Mouse (Mus musculus) kidney, adult 8-10 months (tissue): ENCODE measurements around the gene Wtap.
"Not testable (repeated sequence)": the region's sequence is repeated elsewhere in the genome, so short reads cannot be mapped to it uniquely, and the experiment has no call there.

ENCODE experiments used
- DNase-seq, 2 experiments: peaks; one replicate each; pipeline ENCODE4 v3.0.0; 2022

Wtap gene

DNA sequence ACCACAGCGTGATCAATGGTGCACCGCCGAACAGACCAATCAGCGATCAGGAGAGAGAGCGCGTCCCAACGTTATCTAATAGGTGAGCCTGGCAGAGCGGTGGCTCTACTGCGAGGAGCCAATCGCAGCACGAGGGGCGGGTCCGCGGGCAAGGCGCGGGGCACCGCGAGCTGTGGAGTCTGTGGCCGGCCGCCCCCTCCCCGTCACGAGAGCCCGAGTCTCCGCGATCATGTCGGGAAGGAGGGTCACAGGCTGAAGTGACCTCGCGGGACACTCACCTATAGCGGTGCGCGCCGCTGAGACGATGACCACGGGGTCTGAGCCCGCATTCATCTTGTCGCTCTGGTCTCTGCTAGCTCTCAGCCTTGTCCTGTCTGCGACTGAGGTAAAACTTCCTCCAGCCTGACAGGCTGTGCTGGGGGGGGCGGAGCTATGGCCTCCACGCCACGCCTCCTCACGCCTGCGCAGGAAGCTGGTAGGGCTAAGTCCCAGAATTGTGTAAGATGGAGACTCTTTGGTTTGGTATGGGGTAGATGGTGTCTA is 33.6 kb downstream of the Wtap start, which contains the start of gene Acat2:
Gene Acat2 (minus strand): TSS at position 417 of the 543 bp plus-strand sequence.
- peak; percentile 94 to 96 for DNase-seq

DNA sequence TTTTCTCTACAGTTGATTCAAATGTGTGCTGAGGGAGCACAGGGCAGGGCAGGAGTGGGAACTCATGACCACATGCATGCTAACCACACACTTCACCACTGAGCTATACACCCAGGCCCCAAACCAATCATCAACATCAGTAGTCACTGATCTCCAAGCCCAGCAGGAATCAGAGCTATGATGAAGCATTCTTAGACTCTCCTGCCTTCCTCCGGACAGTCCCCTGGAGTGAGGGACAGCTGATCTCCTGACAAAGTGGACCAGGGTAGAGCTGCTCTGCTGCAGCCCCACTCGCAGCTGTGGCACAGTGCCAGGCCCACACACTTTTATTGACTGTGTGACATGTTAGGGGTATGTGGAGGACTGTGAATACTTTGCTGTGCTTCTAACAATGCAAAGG is 34.6 kb downstream of the Wtap start:
- not testable (repeated sequence) for DNase-seq

DNA sequence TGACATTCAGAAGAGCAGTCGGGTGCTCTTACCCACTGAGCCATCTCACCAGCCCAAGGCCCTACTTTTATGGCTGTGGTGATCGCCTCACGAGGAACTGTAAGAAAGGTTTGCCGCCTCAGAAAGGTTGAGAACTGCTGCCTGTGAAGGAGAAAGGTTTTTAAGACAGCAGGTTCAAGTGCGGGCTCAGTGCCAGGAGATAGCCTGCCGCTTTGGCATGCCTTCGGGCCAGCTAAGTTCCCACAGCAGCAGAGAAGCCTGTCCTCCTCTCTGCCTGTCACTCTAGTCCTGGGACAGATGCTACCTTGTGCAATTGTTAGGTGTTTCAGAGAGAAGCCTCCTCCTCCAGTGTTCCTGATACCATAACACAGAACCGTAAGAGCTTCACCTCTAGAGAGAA is 37.3 kb downstream of the Wtap start:
- DNase-seq = peak in 1 of 2 experiments; percentile 48

DNA sequence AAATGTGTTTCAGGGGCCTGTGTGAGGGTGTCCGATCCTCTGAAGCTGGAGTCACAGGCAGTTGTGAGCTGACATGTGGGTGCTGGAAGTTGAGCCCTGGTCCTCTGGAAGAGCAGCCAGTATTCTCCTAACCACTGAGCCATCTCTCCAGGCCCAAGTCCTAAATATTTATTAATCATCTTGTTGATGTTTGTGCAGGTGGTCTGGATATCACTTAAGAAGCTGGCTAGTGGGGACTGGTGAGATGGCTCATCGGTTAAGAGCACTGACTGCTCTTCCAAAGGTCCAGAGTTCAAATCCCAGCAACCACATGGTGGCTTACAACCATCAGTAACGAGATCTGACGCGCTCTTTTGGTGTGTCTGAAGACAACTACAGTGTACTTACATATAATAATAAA is 44.3 kb downstream of the Wtap start:
- no peak for DNase-seq

DNA sequence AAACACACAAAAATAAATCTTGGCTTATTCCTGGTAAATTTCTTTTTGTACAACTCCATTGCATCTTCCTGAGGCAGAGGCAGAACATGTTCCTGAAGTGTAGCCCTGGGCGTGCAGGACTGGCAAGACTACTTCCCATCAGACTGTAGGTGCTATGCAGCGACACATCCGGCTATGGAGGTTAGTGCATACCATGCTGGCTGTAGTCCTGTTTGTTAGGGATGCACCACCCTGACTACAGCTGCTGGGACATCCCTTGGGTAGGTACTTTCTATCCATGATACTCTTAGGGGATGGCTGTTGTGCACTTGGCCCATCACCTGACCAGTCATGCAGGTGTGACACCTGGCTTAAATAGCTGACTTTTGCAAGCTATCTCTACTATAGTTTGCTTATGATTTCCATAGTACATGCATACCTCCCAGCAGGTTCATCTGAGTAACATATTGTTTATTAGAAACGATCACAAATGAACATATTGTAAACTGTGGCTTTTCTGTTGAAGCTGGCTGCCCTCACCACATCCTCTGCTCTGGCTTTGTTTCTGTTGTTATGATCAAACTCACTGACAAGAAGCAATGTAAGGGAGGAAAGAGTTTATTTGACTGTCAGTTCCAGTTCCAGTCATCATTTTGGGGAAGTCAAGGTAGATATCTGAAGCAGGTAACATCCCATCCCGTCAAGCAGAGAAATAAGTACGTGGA is 51.4 kb downstream of the Wtap start:
- no peak for DNase-seq

DNA sequence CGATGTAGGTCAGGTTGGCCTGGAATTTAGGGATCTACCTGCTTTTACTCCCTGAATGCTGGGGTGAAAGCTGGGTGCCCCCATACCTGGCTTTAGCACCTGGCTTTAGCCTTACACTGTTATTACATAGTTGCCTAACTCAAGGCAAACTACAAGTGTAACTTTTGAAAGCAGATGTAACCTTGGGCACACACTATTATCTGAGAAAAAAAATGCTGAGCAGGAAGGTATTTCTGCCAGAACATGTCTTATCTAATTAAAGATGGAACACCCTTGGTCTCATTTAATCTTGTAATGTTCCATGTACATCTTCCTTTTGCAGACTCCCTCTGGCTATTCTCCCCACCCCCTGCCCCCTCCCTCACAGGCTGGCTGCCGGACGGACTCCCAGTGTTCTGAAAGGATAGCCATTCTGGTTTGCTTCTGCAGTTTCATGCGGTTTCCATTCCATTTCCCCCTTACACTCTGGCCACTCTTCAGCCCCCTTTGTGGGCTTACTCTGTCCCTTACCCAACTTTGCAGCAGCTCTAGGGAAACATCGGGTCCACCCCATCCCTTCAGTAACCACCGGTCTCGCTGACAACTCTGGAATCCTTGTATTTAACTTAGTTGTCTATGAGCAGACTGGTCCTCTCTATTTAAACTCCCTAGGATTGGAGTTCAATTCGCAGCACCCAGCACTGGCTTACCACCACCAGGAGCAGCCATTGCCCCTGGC is 52.3 kb downstream of the Wtap start:
- no peak for DNase-seq

DNA sequence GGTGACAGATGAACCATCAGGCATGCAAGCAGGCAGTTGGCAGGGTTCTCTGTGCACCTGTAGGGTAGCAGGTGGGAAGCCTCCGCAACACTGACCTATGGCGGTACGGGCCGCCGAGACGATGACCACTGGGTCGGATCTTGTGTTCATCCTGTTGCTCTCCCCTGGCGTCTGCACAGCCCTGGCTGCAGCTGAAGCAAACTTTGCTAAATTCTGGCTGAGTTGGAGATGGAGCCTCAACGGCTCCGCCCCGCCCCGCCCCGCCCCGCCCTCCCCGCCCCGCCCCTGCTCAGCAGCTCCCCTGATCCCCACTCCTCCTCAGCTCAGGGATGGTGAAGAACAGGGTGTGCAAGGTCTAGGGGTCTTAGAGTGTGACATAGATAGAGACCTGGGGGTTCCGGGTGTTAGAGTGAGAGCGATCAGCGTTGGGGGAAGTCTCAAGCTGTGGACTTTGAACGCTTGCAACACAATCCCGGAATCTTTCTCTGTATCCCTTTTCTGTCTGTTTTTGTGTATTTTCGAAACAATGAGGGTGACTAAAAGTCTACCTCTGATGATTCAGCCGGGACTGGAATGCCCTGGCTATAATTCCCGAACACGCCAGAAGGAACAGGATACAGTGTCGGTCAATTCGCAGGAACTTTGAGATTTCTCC is 53.7 kb downstream of the Wtap start, which contains the start of gene Acat3:
Gene Acat3 (minus strand): TSS at position 450 of the 655 bp plus-strand sequence.
- peak; percentile 26 to 40 for DNase-seq

DNA sequence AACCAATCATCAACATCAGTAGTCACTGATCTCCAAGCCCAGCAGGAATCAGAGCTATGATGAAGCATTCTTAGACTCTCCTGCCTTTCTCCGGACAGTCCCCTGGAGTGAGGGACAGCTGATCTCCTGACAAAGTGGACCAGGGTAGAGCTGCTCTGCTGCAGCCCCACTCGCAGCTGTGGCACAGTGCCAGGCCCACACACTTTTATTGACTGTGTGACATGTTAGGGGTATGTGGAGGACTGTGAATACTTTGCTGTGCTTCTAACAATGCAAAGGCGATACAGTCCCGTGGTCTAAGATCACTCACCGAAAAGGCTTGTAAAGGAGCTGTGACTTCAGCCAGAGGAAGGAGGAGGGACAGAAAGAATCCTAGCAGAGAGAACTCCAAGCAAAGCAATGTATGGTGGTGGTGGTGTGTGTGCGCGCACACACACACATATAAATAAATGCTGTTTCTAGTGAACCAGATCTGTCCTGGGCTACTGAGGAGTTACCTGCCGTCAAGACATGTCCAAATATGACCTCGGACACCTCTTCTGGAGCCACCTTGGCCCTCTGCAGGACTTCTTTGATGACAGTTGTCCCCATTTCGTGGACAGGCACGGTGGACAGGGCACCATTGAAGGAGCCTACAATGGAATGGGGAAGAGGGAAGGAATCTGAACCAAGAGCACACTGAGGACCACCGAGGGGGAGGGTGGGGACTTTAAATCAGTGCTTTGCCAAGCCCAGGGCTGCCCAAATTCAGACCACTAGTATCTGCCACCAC is 54.4 kb downstream of the Wtap start:
- not testable (repeated sequence) for DNase-seq

DNA sequence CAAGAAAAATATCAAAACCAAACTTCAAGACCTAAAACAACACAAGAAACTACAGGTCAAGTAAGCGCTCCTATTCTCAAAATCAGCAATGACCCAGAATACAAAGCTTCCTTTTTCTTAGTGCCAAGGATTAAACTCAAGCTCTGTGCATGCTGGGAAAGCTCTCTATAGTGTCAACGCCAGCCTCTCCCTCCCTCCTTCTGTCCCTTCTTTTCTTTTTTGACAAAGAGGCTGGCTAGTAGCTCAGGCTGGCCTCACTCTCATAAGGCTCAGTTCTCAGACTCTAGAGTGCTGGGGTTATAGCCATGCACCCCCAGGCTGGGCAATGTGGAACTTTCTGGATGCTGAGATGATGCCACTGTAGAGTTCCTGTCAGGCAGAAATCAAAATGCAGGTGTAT is 55.9 kb downstream of the Wtap start:
- DNase-seq = no peak

DNA sequence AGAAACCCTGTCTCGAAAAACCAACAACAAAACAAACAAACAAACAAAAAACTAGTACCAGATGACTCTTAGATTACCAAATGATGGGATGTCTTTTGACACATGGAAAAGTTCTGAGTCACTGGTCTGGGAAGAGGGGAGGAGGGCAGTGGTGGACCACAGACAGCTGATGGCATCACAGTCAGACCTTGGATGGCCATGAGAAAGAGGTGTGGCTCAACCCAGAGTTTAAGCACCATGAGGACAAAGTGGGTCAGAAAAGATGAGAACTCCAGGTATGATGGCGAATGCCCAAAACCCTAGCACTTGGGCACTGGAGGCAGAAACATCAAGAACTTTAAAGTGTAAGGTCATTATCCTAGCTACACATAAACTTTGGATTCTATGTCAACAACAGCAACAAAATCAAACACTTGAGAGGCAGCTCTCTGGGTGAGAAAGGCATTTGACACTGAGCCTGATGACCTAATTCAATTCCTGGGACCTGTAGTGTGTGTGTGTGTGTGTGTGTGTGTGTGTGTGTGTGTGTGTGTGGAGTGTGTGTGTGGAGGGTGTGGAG is 56.5 kb downstream of the Wtap start:
- no peak for DNase-seq

DNA sequence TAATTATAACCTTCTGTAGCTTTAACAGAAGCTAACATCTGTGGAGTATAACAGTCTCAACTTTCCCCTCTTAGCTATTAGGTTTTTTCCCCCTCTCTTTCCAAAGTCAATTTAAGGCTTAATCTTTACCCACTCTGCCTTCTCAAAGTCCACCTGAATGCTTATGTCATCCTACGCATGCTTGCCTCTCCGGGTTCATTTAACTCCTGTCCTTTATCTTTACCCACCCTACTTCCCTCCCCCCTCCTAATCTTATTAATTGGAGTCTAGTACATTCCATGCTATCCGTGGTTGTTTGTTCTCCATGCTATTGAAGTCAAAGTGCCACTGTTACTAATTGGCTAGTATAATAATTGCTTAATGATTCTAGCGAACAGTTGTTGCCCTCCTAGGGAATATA is 58.2 kb downstream of the Wtap start:
- DNase-seq = peak; percentile 32 to 77

DNA sequence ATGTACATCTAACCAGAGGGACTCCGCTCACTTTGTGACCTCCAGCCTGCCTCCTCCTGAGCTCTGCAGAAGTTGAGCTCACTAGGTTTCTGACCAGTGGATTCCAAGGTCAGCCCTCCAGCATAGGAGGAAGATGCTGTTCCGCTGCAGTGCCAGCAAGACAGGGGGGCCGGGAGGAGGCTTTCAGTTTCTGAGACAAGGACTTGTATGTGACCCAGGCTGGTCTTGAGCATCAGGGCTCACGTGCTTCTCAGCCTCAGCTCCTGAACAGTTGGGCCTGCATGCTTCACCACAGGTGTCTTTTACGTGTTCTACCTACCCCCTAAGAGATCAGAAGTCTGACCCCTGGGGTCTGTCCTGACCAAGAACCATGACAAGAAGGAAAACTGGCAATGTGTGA is 62.4 kb downstream of the Wtap start:
- DNase-seq = not testable (repeated sequence)

DNA sequence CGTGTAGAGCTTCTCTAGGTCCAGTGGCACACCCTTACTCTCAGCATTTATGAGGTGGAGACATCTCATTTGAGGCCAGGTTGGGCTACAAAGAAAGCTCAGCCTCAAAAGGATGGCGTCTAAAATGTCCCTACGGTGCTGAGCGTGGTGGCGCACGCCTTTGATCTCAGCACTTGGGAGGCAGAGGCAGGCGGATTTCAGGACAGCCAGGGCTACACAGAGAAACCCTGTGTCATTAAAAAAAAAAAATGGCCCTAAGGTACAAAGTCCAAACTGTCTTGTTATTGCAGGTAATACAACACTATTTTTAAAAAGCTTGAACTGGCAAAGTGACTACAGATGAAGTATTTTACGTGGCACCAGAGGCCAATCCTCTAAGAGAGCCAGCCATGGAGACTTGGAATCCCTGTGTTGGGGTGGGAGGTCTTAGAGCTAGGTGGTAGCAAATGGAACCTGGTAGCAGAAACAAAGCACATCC is 68.2 kb downstream of the Wtap start:
- no peak for DNase-seq

DNA sequence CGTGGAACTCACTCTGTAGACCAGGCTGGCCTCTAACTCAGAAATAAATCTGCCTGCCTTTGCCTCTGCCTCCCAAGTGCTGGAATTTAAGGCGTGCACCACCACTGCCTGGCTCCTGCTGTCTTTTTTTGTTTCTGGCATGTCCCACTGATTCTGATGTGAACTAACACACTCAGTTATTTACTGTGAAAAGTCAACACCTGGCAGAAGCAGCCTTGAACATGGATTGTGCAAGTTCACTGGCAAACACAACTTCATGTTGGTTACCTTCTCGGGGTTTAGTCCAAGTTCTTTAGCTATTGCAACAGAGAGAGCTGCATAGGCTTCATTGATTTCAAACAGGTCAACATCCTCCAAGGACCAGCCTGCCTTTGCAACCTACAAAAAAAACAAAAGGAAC is 69.0 kb downstream of the Wtap start:
- no peak for DNase-seq

DNA sequence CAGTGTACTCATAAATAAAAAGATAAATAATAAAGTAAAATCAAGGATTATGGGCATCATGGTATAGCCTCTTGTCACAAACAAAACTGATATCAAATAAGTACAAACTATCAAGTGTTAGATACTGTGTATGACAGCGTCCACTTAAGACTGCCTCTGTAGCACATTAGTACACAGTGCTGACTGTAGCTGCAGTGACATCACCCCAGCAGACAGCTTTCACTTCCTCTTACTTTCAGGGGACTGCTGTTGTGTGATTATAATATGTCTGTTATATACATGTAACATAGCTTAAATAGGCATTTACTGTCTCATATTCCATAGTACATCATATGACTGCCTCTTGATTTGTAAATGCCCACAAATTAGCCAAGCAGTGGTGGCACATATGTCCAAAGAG is 72.9 kb downstream of the Wtap start:
- DNase-seq = no peak
